Mouse (Mus musculus) bone marrow, adult 2 months (tissue): ENCODE data around the gene Ankar. TPM values are rescaled to one million over a fixed set of nuclear protein-coding genes. Genes with fewer than 3 reads are reported as not detected.

Experiments used
- H3K27ac ChIP-seq: fragments of 200-500 bp; 2 replicates; pipeline ENCODE4 v1.5.1; 2012; ENCODE audit warnings: low read depth, mild to moderate bottlenecking, control low read depth, inconsistent platforms, low read length; ENCODE audit not compliant: control insufficient read depth, poor library complexity, insufficient read depth
- H3K4me1 ChIP-seq: fragments of 200-500 bp; 2 replicates; pipeline ENCODE4 v1.6.1; 2011; ENCODE audit warnings: low read length; ENCODE audit not compliant: control insufficient read depth, insufficient read depth
- H3K4me3 ChIP-seq: fragments of 200-500 bp; replicated peaks from 2 replicates; pipeline ENCODE3; 2011; ENCODE audit warnings: mild to moderate bottlenecking, low read depth, low read length, control low read depth; ENCODE audit not compliant: control insufficient read depth
- CTCF ChIP-seq: fragments of 200-500 bp; IDR thresholded peaks from 2 replicates; pipeline ENCODE4 v1.5.1; 2011; ENCODE audit warnings: low read length, control low read depth; ENCODE audit not compliant: control insufficient read depth, insufficient read depth
- POLR2A ChIP-seq: fragments of 200-500 bp; IDR thresholded peaks from 2 replicates; pipeline ENCODE4 v1.6.1; 2011; ENCODE audit warnings: low read depth, mild to moderate bottlenecking, control low read depth, low read length, borderline replicate concordance; ENCODE audit not compliant: control insufficient read depth
- WGBS: fragments of 180-500 bp; shearing (Covaris S2); methylation state at CpG from one replicate; pipeline ENCODE4 v1.1.7; 2018; 5-methylcytosine and 5-hydroxymethylcytosine counted together
- polyA plus RNA-seq: library from polyadenylated mRNA; stranded (reverse); fragments of >200 nt; gene quantifications from 2 replicates; pipeline ENCODE4 v1.2.4, GENCODE M21; 2011; ENCODE audit warnings: low replicate concordance; ENCODE audit not compliant: missing spikeins, insufficient read depth, insufficient read length

Ankar gene
- polyA plus RNA-seq, 1 experiment = not detected

DNA sequence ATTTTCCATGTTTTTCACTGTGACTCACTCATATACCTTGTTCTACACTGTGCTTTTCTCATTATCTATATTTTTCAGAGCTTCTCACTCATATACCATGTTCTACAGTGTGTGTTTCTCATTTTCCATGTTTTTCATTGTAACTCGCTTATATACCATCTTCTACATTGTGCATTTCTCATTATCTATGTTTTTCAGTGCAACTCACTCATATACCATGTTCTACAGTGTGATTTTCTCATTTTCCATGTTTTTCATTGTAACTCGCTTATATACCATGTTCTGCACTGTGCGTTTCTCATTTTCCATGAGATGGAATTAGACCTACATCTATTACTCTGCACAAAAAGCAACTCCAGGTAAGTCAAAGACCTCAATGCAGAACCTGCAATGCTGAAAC lies 4.1 kb downstream of the Ankar start:
- TF ChIP-seq POLR2A = no peak
- no peak for TF ChIP-seq CTCF
- Histone ChIP-seq H3K4me1 (no peaks in the 10 kb centered on the region), H3K4me3 (no peak overlapping the region), H3K27ac (no peak overlapping the region)
- WGBS = 46% methylated on average over 3 of the region's 3 CpGs

DNA sequence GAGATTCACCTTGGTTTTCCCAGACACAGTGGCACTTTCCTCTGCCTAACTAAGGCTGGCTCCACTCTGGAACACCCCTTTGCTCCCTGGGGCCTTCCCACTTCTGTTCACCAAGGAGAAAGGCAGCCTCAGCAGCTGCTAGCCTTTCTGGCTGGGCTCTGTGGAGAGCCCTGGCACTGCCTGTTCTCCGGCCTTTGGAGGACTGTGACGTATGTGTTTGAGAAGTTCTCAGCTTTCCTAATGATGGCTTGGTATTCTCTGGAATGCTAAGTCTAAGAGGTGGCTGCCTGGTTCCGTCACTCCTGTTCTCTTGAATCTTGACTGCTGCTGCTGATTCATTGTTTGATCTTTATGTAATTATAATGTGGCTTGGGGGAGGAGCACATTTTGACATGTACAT lies 27.3 kb downstream of the Ankar start:
- TF ChIP-seq CTCF (no peak), POLR2A (no peak)
- Histone ChIP-seq H3K27ac (no peak overlapping the region), H3K4me3 (no peak overlapping the region), H3K4me1 (no peaks in the 10 kb centered on the region)
- 80% methylated on average over 3 of the region's 3 CpGs for WGBS

DNA sequence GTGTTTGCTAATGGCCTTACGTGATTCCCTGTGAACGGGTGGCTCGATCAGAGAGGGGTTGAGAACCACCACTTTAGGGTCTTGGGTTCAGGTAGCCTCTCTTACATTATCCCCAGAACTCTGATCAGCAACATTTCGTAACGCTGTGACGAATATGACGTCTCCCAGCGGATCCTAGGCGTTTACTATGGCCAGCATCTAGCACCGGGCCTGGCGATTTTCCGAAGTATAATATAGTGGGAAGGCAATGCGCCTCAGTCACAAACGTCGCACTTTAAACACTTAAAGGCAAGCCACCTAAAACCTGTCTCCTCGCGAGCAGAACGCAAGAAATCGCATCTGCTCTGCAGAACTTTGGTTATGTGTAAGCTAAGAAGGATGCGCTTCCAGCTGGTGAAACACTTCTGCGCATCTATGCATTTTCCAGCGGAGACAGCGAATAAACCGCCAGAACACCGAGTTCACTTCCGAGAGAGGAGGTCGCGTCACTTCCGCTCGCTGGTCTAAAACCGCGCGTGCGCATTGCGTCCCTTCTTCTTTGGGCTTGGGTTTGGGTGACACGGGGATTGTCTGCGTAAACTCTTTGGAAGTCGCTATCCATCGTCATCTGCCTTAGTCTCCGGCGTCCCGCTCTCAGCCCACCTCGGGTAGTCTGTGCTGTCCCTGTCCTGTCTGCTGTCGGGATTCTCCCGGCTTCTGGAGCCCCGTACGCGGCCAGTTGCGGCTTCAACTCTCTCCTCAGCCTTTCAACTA lies 59.5 kb downstream of the Ankar start:
- 53% methylated on average over 49 of the region's 49 CpGs for WGBS
- Histone ChIP-seq H3K27ac (no peak overlapping the region), H3K4me3 (no peak overlapping the region), H3K4me1 (no peaks in the 10 kb centered on the region)
- TF ChIP-seq POLR2A = no peak
- no peak for TF ChIP-seq CTCF

DNA sequence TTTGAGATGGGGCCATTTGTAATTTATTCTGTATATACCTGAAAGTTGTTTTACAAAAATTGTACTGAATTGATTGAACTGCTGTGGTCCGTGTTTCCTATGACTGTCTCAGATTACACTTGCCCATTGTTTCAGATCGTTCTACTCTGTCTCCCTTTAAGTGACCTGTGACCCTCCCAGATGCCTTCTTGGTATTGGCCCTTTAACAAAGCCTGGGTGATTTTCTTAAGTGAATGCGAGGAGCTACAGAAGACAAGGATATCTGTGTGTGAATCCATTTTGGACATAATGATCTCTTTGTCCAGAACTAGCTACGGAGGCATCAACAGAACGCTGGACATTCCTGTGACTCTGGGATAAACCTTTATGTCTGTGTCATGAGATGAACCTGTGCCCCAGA lies 65.2 kb downstream of the Ankar start:
- WGBS = 61% methylated on average over 5 of the region's 5 CpGs

DNA sequence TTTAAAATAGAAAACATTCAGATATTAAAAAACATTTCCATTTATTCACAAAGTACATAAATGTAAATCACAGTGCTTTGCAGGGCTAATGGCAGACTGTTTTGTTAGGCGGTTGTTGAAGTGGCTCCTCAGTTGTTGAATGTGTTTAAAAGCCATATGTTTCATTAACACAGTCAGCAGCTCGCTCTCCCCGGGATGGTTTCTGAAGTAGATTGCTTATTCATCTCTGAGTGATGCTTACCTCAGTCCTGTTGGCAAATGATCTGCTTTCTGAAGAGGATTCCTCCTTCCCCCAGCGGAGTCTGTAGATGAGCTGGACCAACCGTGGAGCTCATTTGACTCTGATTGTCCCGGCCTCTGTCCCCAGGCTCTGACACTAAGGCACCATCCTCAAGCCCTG lies 88.2 kb downstream of the Ankar start:
- Histone ChIP-seq H3K4me3 (no peak overlapping the region), H3K4me1 (no peaks in the 10 kb centered on the region), H3K27ac (no peak overlapping the region)
- no peak for TF ChIP-seq CTCF
- TF ChIP-seq POLR2A = no peak
- WGBS = 92% methylated on average over 6 of the region's 6 CpGs

More for the DNA sequence above, 65.2 kb downstream of the Ankar start:
- Histone ChIP-seq H3K4me3 (no peak overlapping the region), H3K4me1 (no peaks in the 10 kb centered on the region), H3K27ac (no peak overlapping the region)
- TF ChIP-seq POLR2A = no peak
- TF ChIP-seq CTCF = no peak

DNA sequence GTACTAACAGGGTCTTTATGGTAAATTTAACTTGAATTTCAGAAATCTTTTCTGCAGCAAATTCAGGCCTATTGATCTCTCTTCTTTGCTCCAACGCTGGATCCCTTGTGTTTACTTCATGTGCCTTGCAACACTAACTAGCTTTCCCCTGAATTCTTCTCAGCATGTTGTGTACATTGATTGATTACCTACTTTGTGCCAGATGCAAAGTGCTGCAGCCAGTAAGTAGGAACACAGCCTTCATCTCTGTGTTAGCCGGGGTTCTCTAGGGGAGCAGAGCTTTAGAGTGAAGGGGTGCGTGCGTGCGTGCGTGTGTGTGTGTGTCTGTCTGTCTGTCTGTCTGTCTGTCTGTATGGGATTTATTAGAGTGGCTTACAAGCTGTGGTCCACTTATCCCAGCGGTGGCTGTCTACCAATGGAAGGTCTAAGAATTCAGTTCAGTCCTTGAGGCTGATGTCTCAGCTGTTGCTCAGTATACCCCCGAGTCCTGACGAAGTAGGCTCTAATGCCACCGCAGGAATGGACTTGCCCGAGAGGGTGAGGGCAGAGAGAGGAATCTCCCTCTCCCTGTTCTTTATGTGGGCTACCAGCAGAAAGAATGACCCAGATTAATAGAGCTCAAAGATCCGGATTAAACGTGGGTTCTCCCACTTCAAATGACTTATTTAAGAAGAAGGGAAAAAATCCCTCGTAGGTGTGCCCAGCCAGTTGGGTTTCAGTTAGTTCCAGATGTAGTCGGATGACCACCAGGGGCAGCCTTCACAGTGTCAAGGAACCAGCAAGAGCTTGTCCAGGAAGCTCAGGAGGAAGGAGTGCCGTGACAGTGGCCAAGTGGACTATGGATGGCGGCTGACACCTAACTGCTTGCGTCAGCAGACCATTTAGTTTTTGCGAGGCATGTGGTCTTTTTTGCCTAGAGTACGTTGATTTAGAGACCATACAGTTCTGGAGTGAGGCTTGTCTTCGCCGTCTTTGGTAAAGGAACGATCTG lies 90.2 kb downstream of the Ankar start:
- H3K4me3 ChIP-seq = no peak overlapping the region
- WGBS = 89% methylated on average over 23 of the region's 23 CpGs
- no peak overlapping the region for H3K27ac ChIP-seq
- TF ChIP-seq CTCF = no peak
- no peak for TF ChIP-seq POLR2A
- H3K4me1 ChIP-seq = no peaks in the 10 kb centered on the region

DNA sequence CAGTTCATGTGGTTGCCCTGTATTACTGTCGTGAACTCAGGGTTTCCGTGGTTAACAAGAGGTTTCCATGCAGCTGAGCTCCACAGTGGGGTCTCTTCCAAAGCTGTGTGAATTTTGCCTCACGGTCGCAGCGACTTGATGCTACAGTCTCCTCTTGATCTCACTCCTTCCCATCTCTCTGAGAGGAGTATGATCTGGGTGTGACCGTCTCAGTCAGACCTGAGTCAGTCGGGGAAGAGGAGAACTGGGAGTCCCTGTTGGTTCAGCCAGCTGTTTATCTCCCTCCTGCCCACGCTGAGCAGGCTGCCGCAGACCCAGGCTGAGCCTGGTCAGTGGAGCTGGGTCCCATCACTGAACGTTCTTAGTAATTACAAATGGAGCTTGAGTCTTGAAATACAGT lies 91.2 kb downstream of the Ankar start:
- Histone ChIP-seq H3K27ac (no peak overlapping the region), H3K4me3 (no peak overlapping the region), H3K4me1 (no peaks in the 10 kb centered on the region)
- WGBS = 81% methylated on average over 10 of the region's 10 CpGs
- TF ChIP-seq POLR2A (no peak), CTCF (no peak)

DNA sequence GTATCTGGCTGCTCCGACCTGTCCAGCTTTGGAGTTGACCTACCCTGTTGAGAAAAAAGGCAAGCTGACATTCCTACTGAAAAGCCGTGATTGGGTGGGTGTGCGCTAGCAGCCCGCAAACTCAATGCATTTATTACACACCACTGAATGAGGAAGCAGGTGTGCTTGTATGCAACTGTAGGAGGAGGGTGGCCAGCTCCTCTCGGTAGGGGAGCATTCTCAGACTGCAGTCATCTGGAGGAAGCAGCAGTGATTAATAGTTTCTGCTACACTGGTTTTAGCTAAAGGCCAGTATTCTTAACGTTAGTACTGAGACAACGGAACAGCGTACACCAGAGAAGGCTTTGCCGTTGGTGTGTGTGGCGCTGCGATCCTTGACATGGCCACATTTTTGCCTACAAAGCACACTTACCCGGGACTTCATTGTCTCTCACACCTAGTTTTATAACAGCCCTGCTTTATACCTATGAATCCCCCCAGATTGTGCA lies 94.1 kb downstream of the Ankar start:
- 78% methylated on average over 12 of the region's 12 CpGs for WGBS
- H3K27ac ChIP-seq = no peak overlapping the region
- no peak overlapping the region for H3K4me3 ChIP-seq
- no peaks in the 10 kb centered on the region for H3K4me1 ChIP-seq
- TF ChIP-seq CTCF (no peak), POLR2A (no peak)
